Mouse (Mus musculus) CH12.LX (cell line): ENCODE results near the gene Hoxa11. TPM values are rescaled to one million over a fixed set of nuclear protein-coding genes. Genes with fewer than 3 reads are reported as not detected.

ENCODE experiments used
- DNase-seq: peaks from one replicate; pipeline ENCODE4 v3.0.0-alpha.2; 2013; ENCODE audit errors: extremely low read depth
- H3K27ac ChIP-seq: 2 replicates; pipeline ENCODE4 v1.5.1; 2012; ENCODE audit warnings: low read depth, mild to moderate bottlenecking, control low read depth, moderate library complexity; ENCODE audit not compliant: insufficient read depth
- H3K27me3 ChIP-seq: replicated peaks from 2 replicates; pipeline ENCODE3; 2012; ENCODE audit warnings: inconsistent platforms
- H3K36me3 ChIP-seq, 2 experiments: replicated peaks in 1 of 2; 2 replicates each; pipeline versions ENCODE3 to v1.6.1; 2012; ENCODE audit warnings: inconsistent platforms in 1 of 2, low read length in 1 of 2, mild to moderate bottlenecking in 1 of 2, mixed read lengths in 1 of 2, moderate library complexity in 1 of 2; ENCODE audit not compliant: control insufficient read depth in 1 of 2, insufficient read depth in 1 of 2
- H3K4me1 ChIP-seq, 2 experiments: 2 replicates each; pipeline ENCODE4 v1.6.1; 2012; ENCODE audit warnings: inconsistent platforms in 1 of 2, moderate library complexity in 1 of 2; ENCODE audit not compliant: insufficient read depth in 2 of 2, control insufficient read depth in 1 of 2
- H3K4me2 ChIP-seq: 2 replicates; pipeline ENCODE4 v1.6.1; 2012; ENCODE audit warnings: low read depth, mild to moderate bottlenecking, control low read depth; ENCODE audit not compliant: poor library complexity, insufficient read depth, severe bottlenecking
- H3K4me3 ChIP-seq, 3 experiments: fragments of 150-350 bp in 1 of 3; sonication (generic) in 1 of 3; replicated peaks in 1 of 3; 2 replicates each; pipeline versions ENCODE3 to v1.5.1; 2011 to 2012; ENCODE audit warnings: low read depth in 2 of 3, low read length in 2 of 3, mild to moderate bottlenecking in 2 of 3, moderate library complexity in 2 of 3, control low read depth in 1 of 3, improper control_type of control experiment in 1 of 3, inconsistent platforms in 1 of 3, mixed read lengths in 1 of 3; ENCODE audit not compliant: poor library complexity in 1 of 3
- H3K79me2 ChIP-seq: replicated peaks from 2 replicates; pipeline ENCODE4 v1.6.1; 2012; ENCODE audit warnings: mild to moderate bottlenecking, moderate library complexity; ENCODE audit not compliant: control insufficient read depth, poor library complexity, insufficient read depth, severe bottlenecking; ENCODE audit errors: extremely low read depth
- H3K9ac ChIP-seq: 2 replicates; pipeline ENCODE4 v1.6.1; 2012; ENCODE audit warnings: low read depth, mild to moderate bottlenecking, control low read depth, moderate library complexity; ENCODE audit not compliant: insufficient read depth
- H3K9me3 ChIP-seq: replicated peaks from 2 replicates; pipeline ENCODE3; 2012; ENCODE audit warnings: low read length, inconsistent platforms, mixed read lengths
- CHD1 ChIP-seq: IDR thresholded peaks from 2 replicates; pipeline ENCODE4 v1.6.1; 2012; ENCODE audit warnings: low read depth, low read length, improper control_type of control experiment, inconsistent platforms
- CTCF ChIP-seq, 2 experiments: IDR thresholded peaks in 1 of 2; conservative IDR thresholded peaks in 1 of 2; 2 replicates each; pipeline ENCODE4 v1.5.1; 2011 to 2012; ENCODE audit warnings: low read depth in 2 of 2, low read length in 2 of 2, improper control_type of control experiment in 1 of 2, inconsistent platforms in 1 of 2, mild to moderate bottlenecking in 1 of 2, moderate library complexity in 1 of 2
- EP300 ChIP-seq: IDR thresholded peaks from 2 replicates; pipeline ENCODE4 v1.6.1; 2011; ENCODE audit warnings: low read length, improper control_type of control experiment
- GABPA ChIP-seq: IDR thresholded peaks from 2 replicates; pipeline ENCODE4 v1.6.1; 2012; ENCODE audit warnings: low read depth, low read length, improper control_type of control experiment, inconsistent platforms; ENCODE audit not compliant: insufficient replicate concordance
- IRF4 ChIP-seq: IDR thresholded peaks from 2 replicates; pipeline ENCODE4 v1.6.1; 2014; ENCODE audit warnings: low read depth, mild to moderate bottlenecking, inconsistent platforms, low read length, improper control_type of control experiment
- JUN ChIP-seq: IDR thresholded peaks from 2 replicates; pipeline ENCODE4 v1.6.1; 2011; ENCODE audit warnings: low read depth, mild to moderate bottlenecking, low read length, improper control_type of control experiment, moderate library complexity; ENCODE audit not compliant: insufficient read depth
- JUND ChIP-seq: conservative IDR thresholded peaks from 2 replicates; pipeline ENCODE4 v1.6.1; 2011; ENCODE audit warnings: low read depth, low read length, improper control_type of control experiment
- MAFK ChIP-seq: IDR thresholded peaks from 2 replicates; pipeline ENCODE4 v1.6.1; 2011; ENCODE audit warnings: low read length, improper control_type of control experiment; ENCODE audit not compliant: insufficient replicate concordance
- MAX ChIP-seq: IDR thresholded peaks from 2 replicates; pipeline ENCODE4 v1.6.1; 2011; ENCODE audit warnings: low read length, improper control_type of control experiment
- MAZ ChIP-seq: IDR thresholded peaks from 2 replicates; pipeline ENCODE4 v1.6.1; 2012; ENCODE audit warnings: low read depth, mild to moderate bottlenecking, inconsistent platforms, low read length, improper control_type of control experiment, moderate library complexity
- MYC ChIP-seq: IDR thresholded peaks from 2 replicates; pipeline ENCODE4 v1.6.1; 2011; ENCODE audit warnings: low read depth, mild to moderate bottlenecking, improper control_type of control experiment, low read length
- NRF1 ChIP-seq: IDR thresholded peaks from 2 replicates; pipeline ENCODE4 v1.6.1; 2014; ENCODE audit warnings: low read depth, mild to moderate bottlenecking, inconsistent platforms, low read length, improper control_type of control experiment, moderate library complexity
- POLR2A ChIP-seq: IDR thresholded peaks from 2 replicates; pipeline ENCODE4 v1.6.1; 2011; ENCODE audit warnings: low read depth, mild to moderate bottlenecking, improper control_type of control experiment, low read length
- RCOR1 ChIP-seq: conservative IDR thresholded peaks from 2 replicates; pipeline ENCODE4 v1.6.1; 2012; ENCODE audit warnings: low read depth, mild to moderate bottlenecking, inconsistent platforms, low read length, improper control_type of control experiment
- SMC3 ChIP-seq: IDR thresholded peaks from 2 replicates; pipeline ENCODE4 v1.6.1; 2011; ENCODE audit warnings: low read depth, low read length, improper control_type of control experiment
- TBP ChIP-seq: conservative IDR thresholded peaks from 2 replicates; pipeline ENCODE4 v1.6.1; 2011; ENCODE audit warnings: low read depth, low read length, improper control_type of control experiment
- ZMIZ1 ChIP-seq: IDR thresholded peaks from 2 replicates; pipeline ENCODE4 v1.6.1; 2012; ENCODE audit warnings: low read depth, mild to moderate bottlenecking, inconsistent platforms, low read length, improper control_type of control experiment
- dilution Hi-C: fragments of 300-500 bp; cut with MboI; formaldehyde crosslinking; loops from 2 replicates; pipeline ENCODE4 v1.14.3; 2020; ENCODE audit warnings: low sequenced_read_pairs; ENCODE audit not compliant: extremely low pct_unique_long_range_greater_than_20kb, extremely low pct_ligation_motif_present
- in situ Hi-C: fragments of 300-500 bp; cut with MboI; formaldehyde crosslinking; loops from 3 replicates; pipeline ENCODE4 v1.14.3; 2019; ENCODE audit warnings: low sequenced_read_pairs, low pct_ligation_motif_present, low pct_unique_long_range_greater_than_20kb, mixed read lengths
- polyA plus RNA-seq: library from polyadenylated mRNA; unstranded; fragments of >175 nt; gene quantifications from 2 replicates; pipeline ENCODE4 v1.2.1, GENCODE M21; 2012; ENCODE audit warnings: low read depth; ENCODE audit not compliant: insufficient read length
- total RNA-seq, 2 experiments: library from RNA; depleted of rRNA; stranded (reverse); fragments of 300-350 nt in 1 of 2; fragments of >200 nt in 1 of 2; gene quantifications; 2 replicates each; pipeline ENCODE4 v1.2.3; 2012 to 2014

Gene Hoxa11
- total and polyA plus RNA-seq, 3 experiments, result not detected

- Histone ChIP-seq H3K27me3 (peaks cover 8% of the 10 kb centered on the region), H3K9me3 (no peaks in the 10 kb centered on the region), H3K36me3 (no peaks in the 10 kb centered on the region), H3K4me3 (no peak overlapping the region), H3K9ac (no peak overlapping the region), H3K4me1 (peaks cover 0 to 7% of the 10 kb centered on the region in 2 experiments; a peak in 2 of 4 replicates), H3K79me2 (no peaks in the 10 kb centered on the region), H3K4me2 (no peak overlapping the region), H3K27ac (no peak overlapping the region)
- dilution Hi-C loops (no loop called here), in situ Hi-C loops (loop anchor here (10.0 to 25.0 kb wide), 2 partner anchors 566 to 644 kb away; no protein-coding TSS in a partner anchor)
- TF ChIP-seq MYC (no peak), RCOR1 (no peak), SMC3 (no peak), EP300 (no peak), MAZ (no peak), JUN (no peak), CHD1 (no peak), GABPA (no peak), CTCF (conservative IDR thresholded peaks at IDR 0.05 in 1 of 2, IDR thresholded peaks at IDR 0.05 in 1 of 2; ENCODE audit: low read depth in 2 of 2, low read length in 2 of 2) (no peak)
- no peak for DNase-seq
These were observed 22.7 kb upstream of the Hoxa11 start for GRCm38 (mm10) chr6:52268341-52268740.

DNA sequence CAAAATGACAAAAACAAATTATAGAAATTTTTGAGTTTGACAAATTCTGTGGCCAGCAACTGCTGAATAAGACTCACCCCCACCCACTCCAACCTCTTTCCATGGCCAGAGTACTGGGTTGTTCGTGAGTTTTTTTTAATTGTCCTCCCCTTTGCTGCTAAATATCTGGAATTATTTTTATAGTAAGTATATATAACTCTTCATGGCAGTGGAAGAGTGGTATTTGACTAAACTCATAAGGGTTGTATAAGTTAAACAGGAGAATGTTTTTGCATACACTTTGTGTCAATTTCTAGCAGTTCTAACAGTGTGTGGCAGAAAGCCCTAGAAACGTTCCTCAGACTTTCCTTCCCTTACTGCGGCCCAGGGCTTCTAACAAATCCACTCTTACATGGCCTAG lies 22.1 kb upstream of the Hoxa11 start:
- Histone ChIP-seq H3K4me1 (peaks cover 0 to 7% of the 10 kb centered on the region in 2 experiments; a peak in 2 of 4 replicates), H3K9me3 (no peaks in the 10 kb centered on the region), H3K79me2 (no peaks in the 10 kb centered on the region), H3K27me3 (peaks cover 12% of the 10 kb centered on the region), H3K36me3 (no peaks in the 10 kb centered on the region), H3K27ac (no peak overlapping the region)
- TF ChIP-seq TBP (no peak), IRF4 (no peak), POLR2A (no peak), MAFK (no peak), EP300 (no peak), RCOR1 (no peak), NRF1 (no peak)
- TF ChIP-seq, all 38 proteins: peak for 0
- no peak overlapping the region for H3K9ac ChIP-seq
- H3K4me2 ChIP-seq, result no peak overlapping the region
- in situ Hi-C loops (loop anchor here (10.0 to 25.0 kb wide), 2 partner anchors 567 to 645 kb away; no protein-coding TSS in a partner anchor), dilution Hi-C loops (no loop called here)
- no peak for DNase-seq
- H3K4me3 ChIP-seq, result no peak overlapping the region

DNA sequence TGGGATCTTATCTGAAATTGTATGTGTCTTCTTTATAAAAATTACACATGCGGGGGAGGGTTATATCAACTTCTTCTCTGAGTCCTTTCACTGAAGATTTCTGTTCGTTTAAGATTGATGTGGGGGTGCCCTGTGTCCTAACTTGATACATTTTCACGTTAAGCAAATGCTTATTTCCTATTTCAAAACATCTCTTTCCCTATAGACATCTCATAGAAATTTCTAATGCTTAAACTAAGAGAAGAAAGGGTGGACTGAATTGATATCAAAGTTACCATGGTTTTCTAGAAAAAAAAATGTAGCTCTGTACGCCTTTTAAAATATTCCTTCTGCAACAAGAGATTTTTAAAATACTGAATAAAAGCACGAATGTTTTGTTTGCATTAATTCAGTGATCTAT lies 21.6 kb upstream of the Hoxa11 start:
- no peaks in the 10 kb centered on the region for H3K36me3 ChIP-seq
- H3K9me3 ChIP-seq, result no peaks in the 10 kb centered on the region
- H3K27ac ChIP-seq, result no peak overlapping the region
- no peak overlapping the region for H3K4me3 ChIP-seq
- H3K27me3 ChIP-seq, result peaks cover 13% of the 10 kb centered on the region
- H3K79me2 ChIP-seq, result no peaks in the 10 kb centered on the region
- in situ Hi-C loops (loop anchor here (10.0 to 25.0 kb wide), 2 partner anchors 568 to 645 kb away; no protein-coding TSS in a partner anchor), dilution Hi-C loops (no loop called here)
- peaks cover 0 to 7% of the 10 kb centered on the region in 2 experiments; a peak in 2 of 4 replicates for H3K4me1 ChIP-seq
- no peak for DNase-seq
- H3K9ac ChIP-seq, result no peak overlapping the region
- no peak overlapping the region for H3K4me2 ChIP-seq
- no peak for TF ChIP-seq MAX
- no peak for TF ChIP-seq JUND
- TF ChIP-seq ZMIZ1, result no peak
- no peak for TF ChIP-seq GABPA
